Mouse (Mus musculus) liver, postnatal 0 days (tissue): Measurements from ENCODE around the gene St5.

ENCODE experiments used
- CTCF ChIP-seq: sonication (generic); IDR thresholded peaks from 2 replicates; pipeline ENCODE4 v1.5.1; 2016; ENCODE audit warnings: antibody characterized with exemption, low read depth
- EP300 ChIP-seq: IDR thresholded peaks from 2 replicates; pipeline ENCODE4 v1.6.1; 2016; ENCODE audit warnings: antibody characterized with exemption, low read depth, mild to moderate bottlenecking

DNA sequence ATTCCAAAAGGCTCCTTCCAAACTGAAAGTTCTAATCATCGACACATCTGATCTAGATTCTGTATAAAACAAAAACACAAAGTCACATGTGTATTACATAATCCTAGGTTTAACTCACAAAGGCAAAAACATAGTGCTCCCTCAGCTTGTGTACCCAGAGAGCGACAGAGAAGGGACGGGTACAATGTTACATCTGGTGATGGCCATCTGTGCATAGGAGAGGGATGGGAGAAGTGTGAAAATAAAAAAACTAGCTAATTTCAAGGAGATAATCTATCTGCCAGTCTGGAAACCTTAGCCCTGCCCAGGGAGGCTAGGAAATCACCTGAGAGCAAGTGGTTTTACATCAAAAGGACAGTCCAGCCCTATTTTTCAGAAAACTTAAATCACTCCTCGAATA, 40.8 kb downstream of the St5 start:
- TF ChIP-seq EP300 (no peak), CTCF (no peak)
